Mouse (Mus musculus) adrenal gland, postnatal 25 days (tissue): Measurements from ENCODE around the gene Epb41l1. TPM values are rescaled to one million over a fixed set of nuclear protein-coding genes. Genes with fewer than 3 reads are reported as not detected.
A peak's percentile ranks its signal among the peaks of the same experiment; 100 is the strongest.

ENCODE experiments used
- DNase-seq: peaks from one replicate; pipeline ENCODE4 v3.0.0; 2021; ENCODE audit warnings: mixed read lengths
- total RNA-seq: library from RNA; stranded (reverse); gene quantifications from 2 replicates; pipeline ENCODE4 v1.2.3, GENCODE M21; 2021

Gene Epb41l1
- total RNA-seq, 1 experiment from 2014 or later, result 78.8 TPM

- peak; percentile 79 for DNase-seq
Measured at GRCm38 (mm10) chr2:156460470-156460869, 39.8 kb downstream of the Epb41l1 start.

- no peak for DNase-seq
Measured at GRCm38 (mm10) chr2:156462154-156463029, 41.7 kb downstream of the Epb41l1 start.

GRCm38 (mm10) chr2:156464416-156464815 is 43.7 kb downstream of the Epb41l1 start:
- no peak for DNase-seq

- DNase-seq, result no peak
Measured at GRCm38 (mm10) chr2:156467538-156467937, 46.8 kb downstream of the Epb41l1 start.

- DNase-seq, result no peak
Measured at GRCm38 (mm10) chr2:156468890-156469289, 48.2 kb downstream of the Epb41l1 start.

- DNase-seq, result no peak
Measured at GRCm38 (mm10) chr2:156469508-156469907, 48.8 kb downstream of the Epb41l1 start.

- DNase-seq, result no peak
Measured at GRCm38 (mm10) chr2:156470938-156471337, 50.2 kb downstream of the Epb41l1 start.

- no peak for DNase-seq
Measured at GRCm38 (mm10) chr2:156472336-156472735, 51.6 kb downstream of the Epb41l1 start.

- DNase-seq, result no peak
Measured at GRCm38 (mm10) chr2:156473696-156474095, 53.0 kb downstream of the Epb41l1 start.

GRCm38 (mm10) chr2:156474111-156474510 is 53.4 kb downstream of the Epb41l1 start:
- no peak for DNase-seq

- no peak for DNase-seq
Measured at GRCm38 (mm10) chr2:156474891-156475284, 54.2 kb downstream of the Epb41l1 start.

GRCm38 (mm10) chr2:156475285-156476110 is 54.8 kb downstream of the Epb41l1 start:
- DNase-seq, result peak; percentile 80

- DNase-seq, result no peak
Measured at GRCm38 (mm10) chr2:156476111-156476747, 55.5 kb downstream of the Epb41l1 start.

GRCm38 (mm10) chr2:156476748-156477151 is 56.0 kb downstream of the Epb41l1 start:
- no peak for DNase-seq

- DNase-seq, result peak; percentile 30
Measured at GRCm38 (mm10) chr2:156478046-156478690, 57.5 kb downstream of the Epb41l1 start.

- DNase-seq, result no peak
Measured at GRCm38 (mm10) chr2:156479833-156480232, 59.1 kb downstream of the Epb41l1 start.

- no peak for DNase-seq
Measured at GRCm38 (mm10) chr2:156480267-156480666, 59.6 kb downstream of the Epb41l1 start.

GRCm38 (mm10) chr2:156482299-156482698 is 61.6 kb downstream of the Epb41l1 start:
- peak; percentile 59 for DNase-seq

GRCm38 (mm10) chr2:156482764-156483163 is 62.1 kb downstream of the Epb41l1 start:
- no peak for DNase-seq

- no peak for DNase-seq
Measured at GRCm38 (mm10) chr2:156483204-156483603, 62.5 kb downstream of the Epb41l1 start.

GRCm38 (mm10) chr2:156486086-156486751 is 65.5 kb downstream of the Epb41l1 start:
- no peak for DNase-seq
